Mouse (Mus musculus): ENCODE measurements around the gene Prr12. TPM values are rescaled to one million over a fixed set of nuclear protein-coding genes. Genes with fewer than 3 reads are reported as not detected.

Prr12 gene
- polyA plus RNA-seq, 1 experiment from 2014 or later = 18.9 TPM

DNA sequence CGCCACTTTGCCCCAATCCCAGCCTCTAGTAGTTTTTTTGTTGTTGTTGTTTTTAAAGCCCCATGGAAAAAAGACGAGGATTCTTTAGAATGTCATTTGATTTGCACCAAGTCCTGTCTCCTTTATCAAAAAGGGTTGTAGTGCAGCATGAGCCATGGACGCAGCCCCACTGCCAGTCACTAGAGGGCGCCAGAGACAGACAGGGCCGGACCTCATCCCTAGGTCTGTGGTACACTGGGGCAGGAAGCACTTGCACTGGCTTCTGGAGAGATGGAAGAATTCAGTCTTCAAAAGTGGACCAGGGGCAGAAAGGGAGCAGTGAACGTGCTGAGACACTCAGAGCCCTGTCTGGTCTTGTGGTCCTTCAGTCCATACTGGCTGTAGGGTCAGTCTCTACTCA, 69.6 kb downstream of the Prr12 start:
- Histone ChIP-seq H3K4me1 (ENCODE audit: control insufficient read depth, insufficient read depth, low read length) (peaks cover 17% of the 10 kb centered on the region), H3K27ac (ENCODE audit: low read depth, low read length) (no peak overlapping the region), H3K27me3 (ENCODE audit: control insufficient read depth, insufficient read depth, low read length) (no peaks in the 10 kb centered on the region), H3K9ac (ENCODE audit: low read depth, low read length) (no peak overlapping the region), H3K4me2 (replicated peaks; ENCODE audit: low read depth, low read length) (no peak overlapping the region), H3K9me3 (ENCODE audit: control insufficient read depth, low read length) (no peaks in the 10 kb centered on the region), H3K36me3 (ENCODE audit: control insufficient read depth, insufficient read depth, low read length) (peaks cover 55% of the 10 kb centered on the region), H3K4me3 (ENCODE audit: low read length) (no peak overlapping the region; the same call in 1 of the 2 replicates)
- WGBS = 35% methylated on average over 6 of the region's 6 CpGs
- ATAC-seq (ENCODE audit: low FRiP score, low TSS enrichment) = no peak

DNA sequence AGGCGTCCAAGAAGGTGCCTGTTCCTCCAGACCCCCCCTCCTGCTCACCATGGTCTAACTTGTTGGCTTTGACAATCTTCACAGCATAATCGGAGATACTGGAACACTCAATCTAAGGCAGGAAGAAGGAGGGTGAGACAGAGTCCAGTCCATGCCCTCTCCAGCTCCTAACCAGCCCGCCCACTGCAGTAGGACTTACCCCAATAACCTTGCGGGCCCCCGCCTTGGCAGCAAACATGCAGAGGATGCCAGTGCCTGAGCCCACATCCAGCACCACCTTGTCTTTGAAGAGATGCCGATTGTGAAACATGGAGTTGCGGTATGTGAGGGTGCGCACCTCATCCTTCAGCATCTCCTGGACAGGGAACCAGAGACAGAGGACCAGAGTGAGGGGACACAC, 71.1 kb downstream of the Prr12 start:
- H3K4me2 ChIP-seq (replicated peaks; ENCODE audit: low read depth, low read length) = no peak overlapping the region
- H3K36me3 ChIP-seq (ENCODE audit: control insufficient read depth, insufficient read depth, low read length) = peaks cover 70% of the 10 kb centered on the region
- H3K4me1 ChIP-seq (ENCODE audit: control insufficient read depth, insufficient read depth, low read length) = peaks cover 15% of the 10 kb centered on the region
- no peak overlapping the region for H3K4me3 ChIP-seq (ENCODE audit: low read length)
- H3K9ac ChIP-seq (ENCODE audit: low read depth, low read length) = no peak overlapping the region
- no peaks in the 10 kb centered on the region for H3K27me3 ChIP-seq (ENCODE audit: control insufficient read depth, insufficient read depth, low read length)
- H3K9me3 ChIP-seq (ENCODE audit: control insufficient read depth, low read length) = no peaks in the 10 kb centered on the region
- ATAC-seq (ENCODE audit: low FRiP score, low TSS enrichment) = no peak
- 94% methylated on average over 8 of the region's 8 CpGs for WGBS
- no peak overlapping the region for H3K27ac ChIP-seq (ENCODE audit: low read depth, low read length)

DNA sequence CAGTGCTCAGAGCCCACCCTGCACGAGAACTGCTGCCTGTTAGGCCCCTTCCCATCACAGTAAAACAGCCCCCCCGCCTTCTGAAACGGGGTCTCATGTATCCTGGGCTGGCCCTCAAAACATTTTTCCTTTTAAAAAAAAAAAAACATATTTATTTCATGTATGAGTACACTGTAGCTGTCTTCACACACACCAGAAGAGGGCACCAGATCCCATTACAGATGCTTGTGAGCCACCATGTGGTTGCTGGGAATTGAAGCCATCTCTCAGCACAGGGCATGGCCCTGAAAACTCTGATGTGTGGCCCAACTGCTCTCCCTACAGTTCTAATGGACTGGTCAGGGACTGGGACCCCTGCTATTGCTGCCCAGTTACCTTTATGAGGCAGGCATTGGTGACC, 74.4 kb downstream of the Prr12 start:
- no peak for ATAC-seq (ENCODE audit: low FRiP score, low TSS enrichment)
- Histone ChIP-seq H3K36me3 (ENCODE audit: control insufficient read depth, insufficient read depth, low read length) (peaks cover 75% of the 10 kb centered on the region), H3K4me2 (replicated peaks; ENCODE audit: low read depth, low read length) (no peak overlapping the region), H3K4me1 (ENCODE audit: control insufficient read depth, insufficient read depth, low read length) (peaks cover 6% of the 10 kb centered on the region; the same call in 1 of the 2 replicates), H3K27me3 (ENCODE audit: control insufficient read depth, insufficient read depth, low read length) (no peaks in the 10 kb centered on the region), H3K27ac (ENCODE audit: low read depth, low read length) (no peak overlapping the region), H3K9ac (ENCODE audit: low read depth, low read length) (no peak overlapping the region), H3K9me3 (ENCODE audit: control insufficient read depth, low read length) (no peaks in the 10 kb centered on the region), H3K4me3 (ENCODE audit: low read length) (no peak overlapping the region)
- 93% methylated on average over 3 of the region's 3 CpGs for WGBS

Small RNA genes lying within 50 kb of the gene (microRNA-seq; reads per million reads assigned to microRNA genes)
- not detected for gene Mir7054

Other genes starting within 250 kb of the Prr12 start
- gene Nup62, start 236.8 kb downstream of the Prr12 start, polyA plus RNA-seq (2014; fragmentation: Nextera tagmentation; extraction: Ambion mirVana) = 59.5 and 61.9 TPM in 2 replicates
- gene Il4i1, start 236.5 kb downstream of the Prr12 start, polyA plus RNA-seq (2014; fragmentation: Nextera tagmentation; extraction: Ambion mirVana) = 1.7 and 2.0 TPM in 2 replicates
- gene Atf5, start 236.2 kb downstream of the Prr12 start, polyA plus RNA-seq (2014; fragmentation: Nextera tagmentation; extraction: Ambion mirVana) = 2.5 and 6.3 TPM in 2 replicates
- 51.4 and 86.5 TPM in 2 replicates for gene Akt1s1, start 203.9 kb downstream of the Prr12 start, polyA plus RNA-seq (2014; fragmentation: Nextera tagmentation; extraction: Ambion mirVana)
- 57.0 and 65.3 TPM in 2 replicates for gene Tbc1d17, start 203.8 kb downstream of the Prr12 start, polyA plus RNA-seq (2014; fragmentation: Nextera tagmentation; extraction: Ambion mirVana)
- gene Pnkp, start 195.7 kb downstream of the Prr12 start, polyA plus RNA-seq (2014; fragmentation: Nextera tagmentation; extraction: Ambion mirVana) = 27.0 and 30.4 TPM in 2 replicates
- 441 and 501 TPM in 2 replicates for gene Ptov1, start 183.1 kb downstream of the Prr12 start, polyA plus RNA-seq (2014; fragmentation: Nextera tagmentation; extraction: Ambion mirVana)
- 80.0 and 86.3 TPM in 2 replicates for gene Med25, start 160.2 kb downstream of the Prr12 start, polyA plus RNA-seq (2014; fragmentation: Nextera tagmentation; extraction: Ambion mirVana)
- gene Fuz, start 156.8 kb downstream of the Prr12 start, polyA plus RNA-seq (2014; fragmentation: Nextera tagmentation; extraction: Ambion mirVana) = 21.9 and 22.3 TPM in 2 replicates
- gene Ap2a1, start 123.4 kb downstream of the Prr12 start, polyA plus RNA-seq (2014; fragmentation: Nextera tagmentation; extraction: Ambion mirVana) = 80.5 and 88.5 TPM in 2 replicates
- 0.37 TPM in 1 of 2 replicates, not detected in the other for gene Tsks, start 109.7 kb downstream of the Prr12 start, polyA plus RNA-seq (2014; fragmentation: Nextera tagmentation; extraction: Ambion mirVana)
- gene Cpt1c, start 78.0 kb downstream of the Prr12 start, polyA plus RNA-seq (2014; fragmentation: Nextera tagmentation; extraction: Ambion mirVana) = 13.7 and 19.2 TPM in 2 replicates
- gene Prmt1, start 66.3 kb downstream of the Prr12 start, polyA plus RNA-seq (2014; fragmentation: Nextera tagmentation; extraction: Ambion mirVana) = 258 and 308 TPM in 2 replicates
- 66.2 and 81.6 TPM in 2 replicates for gene Irf3, start 55.2 kb downstream of the Prr12 start, polyA plus RNA-seq (2014; fragmentation: Nextera tagmentation; extraction: Ambion mirVana)
- gene Bcl2l12, start 54.2 kb downstream of the Prr12 start, polyA plus RNA-seq (2014; fragmentation: Nextera tagmentation; extraction: Ambion mirVana) = 54.9 and 71.1 TPM in 2 replicates
- gene Scaf1, start 36.5 kb downstream of the Prr12 start, polyA plus RNA-seq (2014; fragmentation: Nextera tagmentation; extraction: Ambion mirVana) = 46.5 and 54.0 TPM in 2 replicates
- gene Rras, start 34.9 kb downstream of the Prr12 start, polyA plus RNA-seq (2014; fragmentation: Nextera tagmentation; extraction: Ambion mirVana) = 31.8 and 35.2 TPM in 2 replicates
- gene Nosip, start 9.5 kb upstream of the Prr12 start, polyA plus RNA-seq (2014; fragmentation: Nextera tagmentation; extraction: Ambion mirVana) = 65.3 and 75.0 TPM in 2 replicates
- gene Prrg2, start 9.8 kb upstream of the Prr12 start, polyA plus RNA-seq (2014; fragmentation: Nextera tagmentation; extraction: Ambion mirVana) = 27.0 and 27.3 TPM in 2 replicates
- gene Rcn3, start 39.3 kb upstream of the Prr12 start, polyA plus RNA-seq (2014; fragmentation: Nextera tagmentation; extraction: Ambion mirVana) = 301 and 308 TPM in 2 replicates
- gene Fcgrt, start 51.0 kb upstream of the Prr12 start, polyA plus RNA-seq (2014; fragmentation: Nextera tagmentation; extraction: Ambion mirVana) = 48.9 and 67.4 TPM in 2 replicates
- gene Rps11, start 71.6 kb upstream of the Prr12 start, polyA plus RNA-seq (2014; fragmentation: Nextera tagmentation; extraction: Ambion mirVana) = 1,882 and 1,923 TPM in 2 replicates
- gene Rpl13a, start 75.9 kb upstream of the Prr12 start, polyA plus RNA-seq (2014; fragmentation: Nextera tagmentation; extraction: Ambion mirVana) = 1,416 and 1,603 TPM in 2 replicates
- 0.19 and 0.47 TPM in 2 replicates for gene Gm45713, start 83.3 kb upstream of the Prr12 start, polyA plus RNA-seq (2014; fragmentation: Nextera tagmentation; extraction: Ambion mirVana)
- gene Flt3l, start 83.6 kb upstream of the Prr12 start, polyA plus RNA-seq (2014; fragmentation: Nextera tagmentation; extraction: Ambion mirVana) = 1.0 and 1.3 TPM in 2 replicates
- 101 and 110 TPM in 2 replicates for gene Pih1d1, start 101.4 kb upstream of the Prr12 start, polyA plus RNA-seq (2014; fragmentation: Nextera tagmentation; extraction: Ambion mirVana)
- 46.6 and 58.0 TPM in 2 replicates for gene Aldh16a1, start 101.7 kb upstream of the Prr12 start, polyA plus RNA-seq (2014; fragmentation: Nextera tagmentation; extraction: Ambion mirVana)
- 0.10 and 0.28 TPM in 2 replicates for gene Slc17a7, start 111.1 kb upstream of the Prr12 start, polyA plus RNA-seq (2014; fragmentation: Nextera tagmentation; extraction: Ambion mirVana)
- not detected in 2 replicates for gene Gfy, start 126.7 kb upstream of the Prr12 start, polyA plus RNA-seq (2014; fragmentation: Nextera tagmentation; extraction: Ambion mirVana)
- not detected in 2 replicates for gene Pth2, start 128.1 kb upstream of the Prr12 start, polyA plus RNA-seq (2014; fragmentation: Nextera tagmentation; extraction: Ambion mirVana)
- gene Ccdc155, start 152.0 kb upstream of the Prr12 start, polyA plus RNA-seq (2014; fragmentation: Nextera tagmentation; extraction: Ambion mirVana) = 0.93 and 1.1 TPM in 2 replicates
- 0.44 and 1.1 TPM in 2 replicates for gene Dkkl1, start 159.3 kb upstream of the Prr12 start, polyA plus RNA-seq (2014; fragmentation: Nextera tagmentation; extraction: Ambion mirVana)
- gene Tead2, start 162.9 kb upstream of the Prr12 start, polyA plus RNA-seq (2014; fragmentation: Nextera tagmentation; extraction: Ambion mirVana) = 206 and 234 TPM in 2 replicates
- gene Cd37, start 186.2 kb upstream of the Prr12 start, polyA plus RNA-seq (2014; fragmentation: Nextera tagmentation; extraction: Ambion mirVana) = 0.60 and 1.2 TPM in 2 replicates
- gene Slc6a16, start 188.2 kb upstream of the Prr12 start, polyA plus RNA-seq (2014; fragmentation: Nextera tagmentation; extraction: Ambion mirVana) = 0.18 and 0.20 TPM in 2 replicates
- not detected in 2 replicates for gene Slc6a21, start 224.6 kb upstream of the Prr12 start, polyA plus RNA-seq (2014; fragmentation: Nextera tagmentation; extraction: Ambion mirVana)

All from kidney, embryonic 14.5 days (tissue).